Mouse (Mus musculus): Measurements from ENCODE around the gene Mob3b. TPM values are rescaled to one million over a fixed set of nuclear protein-coding genes. Genes with fewer than 3 reads are reported as not detected.
A peak's percentile ranks its signal among the peaks of the same experiment; 100 is the strongest.

The Mob3b gene
- total RNA-seq, 2 experiments from 2014 or later, result 1.0 to 1.9 TPM

DNA sequence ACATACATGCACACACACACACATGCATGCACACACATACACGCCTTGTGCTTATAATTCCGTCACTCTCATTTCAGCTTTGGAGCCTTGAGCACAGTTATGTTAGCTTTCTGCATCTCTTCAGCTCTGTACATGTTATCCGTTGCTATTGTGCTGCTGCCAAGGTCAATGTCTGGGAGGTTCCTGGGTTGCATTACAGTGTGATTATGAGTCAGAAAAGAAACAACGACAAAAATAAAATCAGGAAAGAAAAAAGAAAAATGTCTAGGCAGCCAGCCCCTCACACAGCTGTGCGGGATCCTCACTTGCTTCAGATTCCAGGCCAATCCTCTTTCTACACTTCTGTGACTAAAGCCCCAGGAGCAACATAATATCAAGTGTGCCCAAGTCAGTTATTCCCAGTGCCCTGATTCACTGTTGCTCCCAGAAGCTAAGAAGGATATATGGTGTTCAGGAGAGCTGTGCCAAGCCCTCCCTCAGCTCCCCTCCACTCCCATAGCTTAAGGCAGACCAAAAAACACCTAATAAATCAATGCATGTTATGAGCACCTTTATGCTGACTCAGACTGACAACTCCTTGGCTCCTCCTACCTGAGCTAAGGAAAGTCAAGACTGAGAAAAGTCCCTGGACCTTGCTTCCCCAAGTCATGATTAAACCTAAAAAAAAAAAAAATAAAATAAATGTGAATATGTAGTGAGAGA is 152.1 kb downstream of the Mob3b start:
- DNase-seq, result peak in 1 of 2 experiments; percentile 11

- DNase-seq, result no peak
These were observed 152.8 kb downstream of the Mob3b start for GRCm38 (mm10) chr4:35004473-35004872.

DNA sequence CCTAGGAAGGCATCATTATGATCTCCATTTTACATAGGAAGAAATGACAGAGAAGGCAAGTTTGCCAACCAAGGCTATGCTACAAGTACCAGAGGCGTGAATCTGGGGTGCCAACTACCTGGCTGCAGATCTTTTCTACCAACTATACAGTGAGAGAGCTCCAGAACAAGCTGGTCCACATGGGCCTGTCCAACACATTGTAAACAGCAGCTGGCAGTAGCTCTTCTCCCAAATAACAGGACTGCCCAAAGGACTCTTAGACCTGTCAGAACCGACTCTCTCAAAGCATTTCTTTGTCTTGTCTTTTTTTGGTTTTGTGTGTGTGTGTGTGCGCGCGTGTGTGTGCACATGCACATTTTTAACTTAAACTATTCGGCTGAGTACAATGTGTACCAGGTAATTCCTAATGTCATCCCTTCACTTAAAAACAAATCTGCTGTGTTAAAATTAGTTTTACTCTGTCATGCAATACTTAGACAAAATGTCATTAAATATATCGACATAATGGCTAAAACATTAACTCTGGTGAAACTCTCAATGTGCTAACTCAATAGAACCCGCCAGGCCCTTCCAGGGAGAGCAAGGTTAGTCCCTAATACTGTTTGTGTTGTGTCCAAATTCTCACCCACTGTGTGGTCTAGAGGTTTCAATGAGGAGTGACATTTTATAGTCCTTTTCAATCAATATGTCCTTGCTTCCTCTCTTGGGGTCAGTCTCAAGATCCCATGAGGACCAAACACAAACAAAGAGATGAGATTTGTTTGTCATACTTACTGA is 153.5 kb downstream of the Mob3b start:
- DNase-seq, result no peak

- DNase-seq, result no peak
These were observed 160.7 kb downstream of the Mob3b start for GRCm38 (mm10) chr4:34996616-34997015.

DNA sequence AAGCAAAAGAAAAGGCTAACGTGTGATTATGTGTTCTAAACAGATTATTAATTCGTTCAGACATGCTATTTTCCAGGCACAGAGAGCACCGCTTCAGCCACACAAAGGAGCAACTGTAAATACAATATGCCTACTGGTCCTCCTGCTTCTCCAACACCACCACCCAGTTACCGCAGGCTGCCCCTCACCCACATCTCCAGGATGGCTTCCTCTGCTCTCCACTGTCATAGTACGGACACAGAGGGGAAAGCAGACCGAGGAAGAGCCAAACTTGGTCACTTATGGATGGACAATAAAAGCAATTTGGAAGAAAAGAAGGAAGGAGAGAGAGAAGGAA is 163.7 kb downstream of the Mob3b start:
- no peak for DNase-seq

DNA sequence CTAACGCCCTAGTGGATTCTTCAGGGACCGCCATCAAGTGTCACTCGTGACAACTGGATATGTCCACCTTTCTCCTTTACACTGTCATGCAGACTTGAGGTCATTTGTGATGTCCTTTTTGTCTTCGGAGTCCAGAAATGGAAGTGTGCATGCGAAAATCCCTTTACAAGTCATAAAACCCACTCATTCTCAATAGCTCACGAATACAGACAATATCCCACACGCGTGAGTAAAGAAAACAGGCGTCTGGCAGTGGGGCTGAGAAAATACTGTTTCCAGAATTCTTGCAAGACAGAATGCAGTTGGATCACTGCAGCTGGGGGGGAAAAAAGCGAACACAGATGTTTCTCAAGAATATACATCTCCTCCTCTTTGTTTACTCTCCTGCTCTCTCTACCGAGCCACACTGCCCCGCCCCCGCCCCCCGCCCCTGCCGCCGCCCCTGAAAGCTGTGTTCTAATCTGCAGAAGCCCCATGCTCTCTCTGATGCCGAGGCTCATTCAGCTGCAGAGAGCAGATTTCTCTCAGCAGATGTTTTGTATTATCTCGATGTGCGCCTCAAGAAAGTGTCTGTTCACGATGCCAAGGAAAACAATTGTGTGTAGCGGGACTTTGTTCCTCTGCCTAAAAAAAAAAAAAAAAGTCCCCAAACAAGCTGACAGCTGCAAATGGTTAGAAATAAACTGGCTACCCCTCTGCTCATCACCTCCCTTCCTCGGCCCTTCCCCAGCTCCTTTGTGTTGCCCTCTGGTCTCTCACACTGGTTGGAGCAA is 164.2 kb downstream of the Mob3b start:
- peak; percentile 32 to 51 for DNase-seq

- DNase-seq, result no peak
These were observed 165.1 kb downstream of the Mob3b start for GRCm38 (mm10) chr4:34991891-34992865.

- no peak for DNase-seq
These were observed 166.2 kb downstream of the Mob3b start for GRCm38 (mm10) chr4:34991116-34991515.

DNA sequence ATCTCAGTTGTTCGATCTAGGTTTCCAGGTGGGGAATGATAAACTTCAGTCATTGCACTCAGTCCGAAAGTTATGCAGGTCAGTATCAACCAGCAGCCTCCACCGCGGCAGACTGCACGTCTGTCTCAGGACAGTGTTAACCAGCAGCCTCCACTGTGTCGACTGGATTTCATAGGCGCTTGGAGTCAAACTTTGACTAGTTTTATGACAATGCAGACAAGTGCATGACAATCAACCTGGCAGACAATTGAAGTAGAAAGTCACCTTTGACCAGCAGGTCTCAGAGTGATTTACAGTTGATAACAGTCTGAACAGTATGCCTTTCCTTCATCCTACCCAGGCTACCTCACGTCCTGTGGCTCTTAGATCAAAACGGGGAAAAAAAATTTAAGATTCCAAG is 166.6 kb downstream of the Mob3b start:
- DNase-seq, result no peak

GRCm38 (mm10) chr4:34987568-34987967 is 169.7 kb downstream of the Mob3b start:
- DNase-seq, result no peak

DNA sequence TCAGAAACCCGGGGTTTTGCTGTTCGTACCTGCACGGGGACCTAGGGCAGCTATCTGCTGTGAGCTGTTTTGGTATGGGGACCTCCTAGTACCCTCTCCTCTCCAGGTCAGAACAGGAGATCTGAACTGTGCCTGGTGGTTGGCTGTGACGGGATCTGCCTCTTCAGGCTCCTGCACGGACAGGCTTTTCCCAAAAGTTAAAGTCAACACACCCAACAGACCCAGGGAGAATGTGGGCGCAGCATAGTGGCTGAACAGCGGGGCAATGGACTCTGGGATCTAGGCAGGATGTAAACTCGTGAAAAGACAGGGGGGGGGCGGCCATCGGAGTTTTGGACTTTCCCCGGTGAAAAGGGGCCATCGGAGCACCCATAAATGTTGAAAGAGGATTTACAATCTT is 170.2 kb downstream of the Mob3b start:
- no peak for DNase-seq

GRCm38 (mm10) chr4:34986647-34987046 is 170.6 kb downstream of the Mob3b start:
- DNase-seq, result no peak

DNA sequence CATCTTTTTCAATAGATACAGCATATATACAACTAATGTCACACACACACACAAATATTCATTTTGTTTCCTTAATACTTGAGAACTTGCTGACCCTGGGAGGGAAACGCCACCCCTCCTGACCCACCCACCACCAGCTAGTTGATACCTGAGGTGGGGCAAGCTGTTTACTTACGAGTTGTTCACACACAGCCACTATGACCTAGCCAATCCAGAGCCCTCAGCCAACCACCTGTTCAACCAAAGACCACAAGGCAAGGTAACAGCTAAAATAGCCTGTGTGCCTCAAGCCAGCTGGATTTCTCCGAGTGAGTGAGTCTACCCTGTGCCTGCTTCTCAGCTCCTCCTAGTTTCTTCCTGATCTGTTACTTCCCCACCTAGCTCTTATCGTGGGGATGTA is 172.9 kb downstream of the Mob3b start:
- DNase-seq, result no peak

- DNase-seq, result no peak
These were observed 173.8 kb downstream of the Mob3b start for GRCm38 (mm10) chr4:34983511-34983910.

- no peak for DNase-seq
These were observed 175.7 kb downstream of the Mob3b start for GRCm38 (mm10) chr4:34981301-34982172.

GRCm38 (mm10) chr4:34980461-34981039 is 176.7 kb downstream of the Mob3b start:
- DNase-seq, result no peak

- no peak for DNase-seq
These were observed 180.2 kb downstream of the Mob3b start for GRCm38 (mm10) chr4:34976916-34977702.

GRCm38 (mm10) chr4:34976331-34976778 is 180.9 kb downstream of the Mob3b start:
- peak; percentile 71 to 79 for DNase-seq

- no peak for DNase-seq
These were observed 182.5 kb downstream of the Mob3b start for GRCm38 (mm10) chr4:34974795-34975194.
